Comparison of ENCODE assay signal across 24 mouse cellular contexts in genomic region chr2:115307248-115307647, GRCm38 (mm10).
DNase-seq lines count a peak whose midpoint lies in the region; ATAC-seq and TF ChIP-seq lines count a peak whose summit lies in the region.
"Had no signal": no experiment of that assay in that cellular context is flagged by ENCODE, and none has a peak within 500 bp of the region (broad histone marks: within the 10 kb centered on the region; RNA-seq: fewer than 3 reads in every experiment).

No protein-coding gene starts in this region.

- TF ChIP-seq POLR2A in kidney, adult 2 months (IDR thresholded peaks at IDR 0.05; ENCODE audit: low read depth, low read length): no peak

- TF ChIP-seq CTCF in kidney, adult 2 months (conservative IDR thresholded peaks at IDR 0.05; ENCODE audit: insufficient read depth, insufficient read length, low read depth, low read length): no peak

- H3K27ac ChIP-seq in kidney, adult 2 months (ENCODE audit: insufficient read depth, low read depth, low read length): no peak overlapping the region
- peak overlapping the region; percentile 65; the same call in 1 of the 2 replicates for H3K27ac ChIP-seq in kidney, embryonic 16.5 days (ENCODE audit: low read length)
- H3K27ac ChIP-seq: embryonic facial prominence, embryonic 12.5 days; forebrain, embryonic 13.5 days; gastrocnemius, adult 2 months; heart, embryonic 10.5 days; hindbrain, embryonic 12.5 days had no signal

- H3K4me3 ChIP-seq in kidney, adult 2 months (ENCODE audit: insufficient read depth, low read depth, low read length): no peak overlapping the region
- H3K4me3 ChIP-seq in kidney, embryonic 16.5 days (ENCODE audit: low read length): no peak overlapping the region
- H3K4me3 ChIP-seq: embryonic facial prominence, embryonic 12.5 days; forebrain, embryonic 13.5 days; gastrocnemius, adult 2 months; heart, embryonic 10.5 days; hindbrain, embryonic 12.5 days had no signal

- ATAC-seq in kidney, embryonic 16.5 days (ENCODE audit: low FRiP score, low TSS enrichment): peak; percentile 67
- ATAC-seq: forebrain, embryonic 13.5 days; forebrain, postnatal 0 days; hindbrain, embryonic 16.5 days had no signal

- peaks cover 4% of the 10 kb centered on the region; the same call in 1 of the 2 replicates for H3K4me1 ChIP-seq in kidney, adult 2 months (ENCODE audit: control insufficient read depth, insufficient read depth, low read length)
- peaks cover 5% of the 10 kb centered on the region; the same call in 1 of the 2 replicates for H3K4me1 ChIP-seq in kidney, embryonic 16.5 days (ENCODE audit: insufficient read depth, low read length)
- H3K4me1 ChIP-seq: embryonic facial prominence, embryonic 12.5 days had no signal

- H3K36me3 ChIP-seq in kidney, adult 2 months (ENCODE audit: control insufficient read depth, insufficient read depth, low read length): no peaks in the 10 kb centered on the region
- no peaks in the 10 kb centered on the region for H3K36me3 ChIP-seq in kidney, embryonic 16.5 days (ENCODE audit: insufficient read depth, low read length)
- H3K36me3 ChIP-seq: embryonic facial prominence, embryonic 12.5 days; heart, embryonic 10.5 days; hindbrain, embryonic 12.5 days had no signal

- H3K27me3 ChIP-seq in kidney, adult 2 months (replicated peaks; ENCODE audit: control insufficient read depth, insufficient read depth, low read length): no peaks in the 10 kb centered on the region
- no peaks in the 10 kb centered on the region for H3K27me3 ChIP-seq in kidney, embryonic 16.5 days (ENCODE audit: insufficient read depth, low read length)
- H3K27me3 ChIP-seq: embryonic facial prominence, embryonic 12.5 days; forebrain, embryonic 13.5 days; hindbrain, embryonic 12.5 days had no signal

- H3K4me2 ChIP-seq in kidney, embryonic 16.5 days (replicated peaks; ENCODE audit: low read depth, low read length): no peak overlapping the region
- H3K4me2 ChIP-seq: embryonic facial prominence, embryonic 12.5 days; forebrain, embryonic 13.5 days; hindbrain, embryonic 12.5 days had no signal

- DNase-seq in kidney, adult 2 months: peak; percentile 30
- no peak for DNase-seq in kidney, adult 18-20 months
- DNase-seq in kidney, postnatal 4 days: no peak
- peak; percentile 21 for DNase-seq in kidney, postnatal 14 days
- peak; percentile 50 for DNase-seq in mesoderm, embryonic 11.5 days (ENCODE audit: low read depth, low spot score)
- DNase-seq in thymus, postnatal 25 days: no peak
- DNase-seq in heart, adult 11 months: no peak
- DNase-seq: adrenal gland, adult 2 months; adrenal gland, postnatal 25 days; cerebellum, adult 18-20 months; cerebellum, adult 9-11 months; cerebellum, postnatal 36 days; forebrain, postnatal 0 days; gastrocnemius, adult 2 months; gastrocnemius, postnatal 25 days; heart, adult 18-20 months; heart, postnatal 10 days; heart, postnatal 4 days had no signal

- H3K9ac ChIP-seq in kidney, embryonic 16.5 days (replicated peaks; ENCODE audit: low read length): no peak overlapping the region
- H3K9ac ChIP-seq: embryonic facial prominence, embryonic 12.5 days; forebrain, embryonic 13.5 days; forebrain, postnatal 0 days; hindbrain, embryonic 12.5 days had no signal

- WGBS in kidney, adult 2 months: 30% methylated on average over 4 of the region's 4 CpGs
- WGBS in kidney, embryonic 16.5 days: 20% methylated on average over 4 of the region's 4 CpGs

- no peaks in the 10 kb centered on the region for H3K9me3 ChIP-seq in kidney, embryonic 16.5 days (ENCODE audit: low read length)
- H3K9me3 ChIP-seq: embryonic facial prominence, embryonic 12.5 days; forebrain, embryonic 13.5 days; heart, embryonic 10.5 days; hindbrain, embryonic 12.5 days had no signal

Comparison
In these comparisons a context has a peak if more than half of its experiments do, and no peak if none do; other contexts are left out.
1. DNase-seq: peak in kidney, adult 2 months (single experiment), kidney, postnatal 14 days (single experiment) and mesoderm, embryonic 11.5 days (single experiment); none in kidney, adult 18-20 months (single experiment), kidney, postnatal 4 days (0 of 2), thymus, postnatal 25 days (single experiment) and heart, adult 11 months (single experiment).